Mouse (Mus musculus) left cerebral cortex, postnatal 36 days (tissue): ENCODE data around the gene Phf20. TPM values are rescaled to one million over a fixed set of nuclear protein-coding genes. Genes with fewer than 3 reads are reported as not detected.
"Not testable (repeated sequence)": the region's sequence is repeated elsewhere in the genome, so short reads cannot be mapped to it uniquely, and the experiment has no call there.

Experiments
- DNase-seq, 2 experiments: peaks; one replicate each; pipeline ENCODE4 v3.0.0; 2021 to 2022; ENCODE audit warnings: low spot score in 2 of 2, mixed read lengths in 1 of 2
- intact Hi-C: fragments of 180-260 bp; cut with DNase I; formaldehyde crosslinking; loops from one replicate; pipeline ENCODE4 v1.15.1; 2025
- total RNA-seq, 2 experiments: library from RNA; stranded (reverse); gene quantifications; 2 replicates each; pipeline ENCODE4 v1.2.3; 2021

Phf20 gene
- total RNA-seq, 2 experiments from 2014 or later = 68.9 to 77.7 TPM

DNA sequence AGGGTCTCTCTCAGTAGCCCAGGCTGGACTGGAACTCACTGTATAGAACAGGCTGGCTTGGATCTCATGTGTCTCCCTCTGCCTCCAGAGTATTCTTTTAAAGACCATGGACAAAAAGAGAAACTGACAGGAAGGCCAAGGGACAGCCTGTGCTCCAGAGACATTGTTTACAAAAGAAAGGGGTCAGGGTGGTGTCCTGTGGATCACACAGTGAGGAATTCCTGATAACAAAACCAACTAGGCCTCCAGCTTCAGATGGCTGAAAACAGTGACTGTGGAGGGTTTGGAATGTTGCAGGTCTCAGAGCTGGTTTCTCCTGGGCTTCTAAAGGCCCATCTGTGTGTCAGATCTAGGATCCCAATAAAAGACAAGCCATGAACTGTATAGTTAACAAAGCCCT lies 1.7 kb upstream of the Phf20 start:
- DNase-seq = no peak
- intact Hi-C loops = loop anchor here (5.0 kb wide), 1 partner anchor 83 kb away; no protein-coding TSS in a partner anchor

- intact Hi-C loops = loop anchor here (5.0 kb wide), 1 partner anchor 60 kb away; no protein-coding TSS in a partner anchor
- no peak for DNase-seq
Observed at GRCm38 (mm10) chr2:156197129-156197911, 1.1 kb downstream of the Phf20 start.

GRCm38 (mm10) chr2:156199944-156200343 lies 3.7 kb downstream of the Phf20 start:
- intact Hi-C loops = loop anchor here (5.0 kb wide), 1 partner anchor 57 kb away; no protein-coding TSS in a partner anchor
- DNase-seq = no peak

DNA sequence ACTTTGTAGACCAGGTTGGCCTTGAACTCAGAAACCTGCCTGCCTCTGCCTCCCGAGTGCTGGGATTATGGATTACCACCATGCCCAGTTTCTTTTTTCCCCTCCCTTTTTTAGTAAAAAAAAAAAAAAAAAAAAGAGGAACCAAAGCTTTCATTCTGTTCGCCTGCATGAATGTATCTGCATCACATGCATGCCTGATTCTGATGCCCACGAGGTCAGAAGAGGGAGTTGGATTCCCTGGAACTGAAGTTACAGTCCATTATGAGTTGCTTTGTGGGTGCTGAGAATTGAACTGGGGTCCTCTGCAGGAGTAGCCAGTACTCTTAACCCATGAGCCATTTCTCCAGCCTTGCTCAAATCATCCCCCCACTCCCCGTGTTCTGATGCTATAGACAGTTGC lies 5.2 kb downstream of the Phf20 start:
- intact Hi-C loops = no loop called here
- DNase-seq = no peak

DNA sequence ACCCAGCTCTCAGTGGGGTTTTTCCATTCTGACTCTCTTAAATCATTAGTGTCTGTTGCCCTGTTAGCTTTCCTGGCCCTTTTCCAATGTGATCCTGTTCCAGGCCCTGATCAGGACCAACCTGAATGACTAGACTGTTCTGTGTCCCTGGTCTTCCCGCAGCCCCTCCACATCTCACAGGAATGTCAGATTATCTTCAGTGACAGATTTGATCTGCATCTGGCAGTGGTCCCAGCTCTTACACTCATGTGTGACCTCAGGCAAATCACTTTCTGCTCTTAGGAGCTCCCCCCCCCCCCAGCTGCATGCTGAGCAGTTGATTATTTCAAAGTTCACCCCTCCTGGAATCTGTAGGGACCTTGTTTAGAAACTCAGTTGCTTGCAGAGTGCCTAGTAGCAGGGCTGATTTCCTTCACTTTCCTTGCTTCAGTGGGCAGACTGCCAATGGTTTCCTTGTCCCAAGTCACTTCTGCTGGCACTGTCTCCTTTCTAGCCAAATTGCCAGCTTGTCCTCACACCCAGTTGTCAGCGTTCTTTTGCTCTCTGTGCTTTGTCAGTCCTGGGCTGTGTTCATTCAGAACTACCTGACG lies 6.7 kb downstream of the Phf20 start:
- intact Hi-C loops = no loop called here
- peak in 1 of 2 experiments; percentile 38 for DNase-seq

DNA sequence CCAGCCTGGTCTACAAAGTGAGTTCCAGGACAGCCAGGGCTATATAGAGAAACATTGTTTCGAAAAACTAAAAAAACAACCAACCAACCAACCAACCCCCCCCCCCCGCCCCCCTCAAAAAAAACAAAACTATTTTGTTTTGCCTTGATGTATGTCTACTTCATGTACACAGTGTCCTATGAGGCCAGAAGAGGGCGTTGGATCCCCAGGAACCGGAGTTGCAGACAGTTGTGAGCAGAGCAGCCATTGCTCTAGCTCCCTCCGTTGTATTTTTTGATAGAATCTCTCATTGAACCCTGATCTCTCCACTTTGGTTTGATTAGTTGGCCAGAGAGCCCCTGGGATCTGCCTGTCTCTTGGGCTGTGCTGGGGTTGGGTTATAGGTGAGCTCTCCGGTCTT lies 7.7 kb downstream of the Phf20 start:
- intact Hi-C loops = no loop called here
- no peak for DNase-seq

DNA sequence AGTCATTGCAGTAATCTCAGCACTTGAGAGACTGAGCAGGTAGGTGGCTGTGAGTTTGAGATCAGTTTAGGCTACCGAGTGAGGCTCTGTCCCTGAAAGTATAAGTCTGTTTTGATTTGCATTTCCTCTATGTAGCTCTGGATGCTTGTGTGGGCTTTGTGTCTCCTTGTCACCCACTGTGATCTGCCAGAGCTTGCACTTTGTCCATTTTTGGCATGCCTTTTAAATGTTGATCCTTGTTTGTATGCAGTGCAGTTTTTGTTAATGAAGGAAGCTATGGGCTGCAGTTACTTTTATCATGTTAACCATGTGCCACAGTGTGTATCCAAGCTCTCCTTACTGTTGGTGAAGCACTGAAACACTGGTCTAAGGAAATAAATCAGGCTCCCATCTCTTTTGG lies 21.5 kb downstream of the Phf20 start:
- no peak for DNase-seq

GRCm38 (mm10) chr2:156222100-156222499 lies 25.8 kb downstream of the Phf20 start:
- intact Hi-C loops = no loop called here
- no peak for DNase-seq

More for the DNA sequence above, 21.5 kb downstream of the Phf20 start:
- intact Hi-C loops = no loop called here

GRCm38 (mm10) chr2:156224043-156224442 lies 27.8 kb downstream of the Phf20 start:
- intact Hi-C loops = no loop called here
- DNase-seq = no peak

DNA sequence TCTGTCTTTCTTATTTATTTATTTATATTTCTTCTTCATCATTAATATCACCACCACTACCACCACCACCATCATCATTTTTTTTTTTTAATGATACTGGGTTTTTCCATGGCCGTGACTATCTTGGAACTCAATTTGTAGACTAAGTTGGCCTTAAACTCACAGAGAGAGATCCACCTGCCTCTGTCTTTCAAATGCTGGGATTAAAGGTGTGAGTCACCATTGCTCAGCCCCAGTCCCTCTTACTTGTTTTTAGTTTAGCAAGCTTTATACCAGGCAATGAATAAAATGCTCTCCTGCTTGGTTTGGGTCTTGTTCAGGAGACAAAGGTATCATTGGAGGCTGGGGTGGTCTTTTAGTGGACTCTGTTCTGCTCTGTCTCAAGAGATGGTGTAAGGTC lies 31.4 kb downstream of the Phf20 start:
- intact Hi-C loops = no loop called here
- no peak for DNase-seq

- intact Hi-C loops = no loop called here
- DNase-seq = no peak
Observed at GRCm38 (mm10) chr2:156229171-156229570, 32.9 kb downstream of the Phf20 start.

GRCm38 (mm10) chr2:156231340-156231739 lies 35.1 kb downstream of the Phf20 start:
- intact Hi-C loops = no loop called here
- no peak for DNase-seq

DNA sequence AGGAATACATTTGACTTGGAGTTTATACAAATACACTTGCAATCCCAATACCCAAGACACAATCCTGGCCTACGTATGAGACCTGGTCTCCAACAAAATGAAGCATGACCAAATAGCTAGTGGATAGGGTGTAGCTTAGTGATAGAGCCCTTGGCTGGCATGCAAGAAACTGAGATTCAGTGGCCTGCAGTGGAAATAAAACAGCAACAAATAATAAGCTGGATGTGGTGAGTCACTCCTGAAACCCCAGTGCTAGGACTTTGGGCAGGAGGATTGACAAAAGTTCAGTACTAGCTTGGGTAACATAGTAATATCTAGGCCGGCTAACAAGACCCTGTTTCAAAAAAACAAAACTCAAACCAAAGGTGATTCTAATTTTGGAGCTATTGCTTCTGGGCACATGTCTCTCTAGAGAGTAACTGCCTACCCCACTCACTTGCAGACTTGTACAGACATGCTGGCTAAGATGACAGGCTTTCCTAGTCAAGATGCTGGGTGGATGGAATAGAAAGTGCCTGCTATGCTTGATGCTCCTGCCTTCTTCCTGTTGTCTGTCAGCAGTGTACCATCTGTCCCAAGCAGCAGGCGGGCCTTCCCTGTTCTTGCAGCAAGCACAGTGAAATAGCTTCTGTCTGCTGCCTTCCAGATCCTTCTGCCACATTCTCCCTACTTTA lies 37.1 kb downstream of the Phf20 start:
- DNase-seq = peak; percentile 71 to 75
- intact Hi-C loops = no loop called here

- DNase-seq, intact Hi-C loops: not testable (repeated sequence)
Observed at GRCm38 (mm10) chr2:156234016-156234415, 37.8 kb downstream of the Phf20 start.

- DNase-seq = peak; percentile 23 to 41
- intact Hi-C loops = no loop called here
Observed at GRCm38 (mm10) chr2:156235847-156236246, 39.6 kb downstream of the Phf20 start.

- DNase-seq = peak; percentile 45
Observed at GRCm38 (mm10) chr2:156241662-156242061, 45.4 kb downstream of the Phf20 start.

GRCm38 (mm10) chr2:156243011-156243410 lies 46.7 kb downstream of the Phf20 start:
- intact Hi-C loops = no loop called here
- DNase-seq = no peak

More at GRCm38 (mm10) chr2:156241662-156242061, 45.4 kb downstream of the Phf20 start:
- intact Hi-C loops = no loop called here

DNA sequence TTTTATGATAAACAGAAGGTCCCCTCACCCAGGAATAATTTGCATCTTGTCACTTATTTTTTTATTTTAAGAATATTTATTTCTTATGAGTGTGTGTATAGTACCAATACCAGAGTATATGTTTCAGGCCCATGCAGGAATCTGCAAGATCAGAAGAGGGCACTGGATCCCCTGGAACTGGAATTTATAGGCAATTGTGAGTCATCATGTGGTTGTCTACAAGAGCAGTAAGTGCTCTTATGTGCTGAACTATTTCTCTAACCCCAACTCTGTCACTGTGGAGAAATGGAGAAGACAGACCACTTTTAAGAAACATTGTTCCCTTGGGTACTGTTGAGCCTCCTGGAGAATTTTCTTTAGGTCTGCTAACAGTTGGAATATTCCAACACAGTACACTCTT lies 51.3 kb downstream of the Phf20 start:
- intact Hi-C loops = no loop called here
- no peak for DNase-seq

DNA sequence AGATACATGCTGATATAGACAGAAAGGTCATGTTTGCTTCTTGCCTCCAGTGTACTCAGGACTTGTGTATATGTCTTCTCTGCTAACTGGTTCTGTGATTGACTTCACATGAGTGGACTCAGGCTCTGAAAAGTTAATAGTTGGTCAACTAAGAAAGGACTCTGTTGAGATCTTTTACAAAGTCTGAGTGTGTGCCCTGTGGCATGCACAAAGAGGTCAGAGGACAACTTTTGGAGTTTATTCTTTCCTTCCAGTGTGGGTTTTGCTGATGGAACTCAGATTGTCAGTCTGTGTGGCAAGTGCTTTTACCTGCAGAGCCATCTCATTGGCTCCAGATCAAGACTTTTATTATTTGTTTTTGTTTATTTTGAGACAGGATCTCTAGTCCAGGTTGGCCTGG lies 54.5 kb downstream of the Phf20 start:
- intact Hi-C loops = no loop called here
- no peak for DNase-seq

DNA sequence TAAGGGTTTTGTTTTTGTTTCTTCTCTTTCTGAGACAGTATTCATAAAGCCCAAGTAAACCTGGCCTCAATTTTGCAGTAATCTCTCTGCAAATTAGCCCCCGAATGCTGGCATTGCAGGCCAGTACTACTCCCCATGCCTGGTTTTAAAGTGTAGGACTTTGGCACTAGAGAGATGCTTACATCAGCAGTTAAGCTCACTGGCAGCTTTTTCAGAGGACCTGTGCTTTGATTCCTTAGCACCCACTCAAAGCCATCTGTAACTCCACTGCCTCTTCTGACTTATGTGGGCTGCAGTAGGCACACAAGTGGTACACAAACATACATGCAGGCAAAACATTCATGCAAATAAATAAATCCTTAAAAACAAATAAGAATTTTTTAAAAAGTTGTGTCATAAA lies 55.0 kb downstream of the Phf20 start:
- intact Hi-C loops = no loop called here
- DNase-seq = no peak
